Mouse (Mus musculus): ENCODE data around the gene Zfp963.

The Zfp963 gene

GRCm38 (mm10) chr8:69749544-69750454 is at the start of gene Zfp963:
Gene Zfp963, minus strand, starts transcription at chr8:69749970.
- peak; percentile 97 for DNase-seq (ENCODE audit: low read depth, low spot score)

GRCm38 (mm10) chr8:69799261-69799660 is 49.5 kb upstream of the Zfp963 start:
- no peak for DNase-seq (ENCODE audit: low read depth, low spot score)

- DNase-seq (ENCODE audit: low read depth, low spot score), result no peak
Observed at GRCm38 (mm10) chr8:69797661-69798060, 47.9 kb upstream of the Zfp963 start.

- DNase-seq (ENCODE audit: low read depth, low spot score), result no peak
Observed at GRCm38 (mm10) chr8:69796721-69797345, 47.1 kb upstream of the Zfp963 start.

GRCm38 (mm10) chr8:69794901-69795300 is 45.1 kb upstream of the Zfp963 start:
- no peak for DNase-seq (ENCODE audit: low read depth, low spot score)

- no peak for DNase-seq (ENCODE audit: low read depth, low spot score)
Observed at GRCm38 (mm10) chr8:69794096-69794495, 44.3 kb upstream of the Zfp963 start.

- no peak for DNase-seq (ENCODE audit: low read depth, low spot score)
Observed at GRCm38 (mm10) chr8:69793666-69794065, 43.9 kb upstream of the Zfp963 start.

- peak; percentile 39 for DNase-seq (ENCODE audit: low read depth, low spot score)
Observed at GRCm38 (mm10) chr8:69791415-69792068, 41.8 kb upstream of the Zfp963 start.

GRCm38 (mm10) chr8:69790773-69791367 is 41.1 kb upstream of the Zfp963 start, which contains the start of the genes Atp13a1 and Zfp866:
Gene Atp13a1, plus strand, starts transcription at chr8:69791163.
Gene Zfp866, minus strand, starts transcription at chr8:69791178.
- DNase-seq (ENCODE audit: low read depth, low spot score), result peak; percentile 90

GRCm38 (mm10) chr8:69790364-69790763 is 40.6 kb upstream of the Zfp963 start:
- peak; percentile 15 for DNase-seq (ENCODE audit: low read depth, low spot score)

- DNase-seq (ENCODE audit: low read depth, low spot score), result no peak
Observed at GRCm38 (mm10) chr8:69789731-69790130, 40.0 kb upstream of the Zfp963 start.

- no peak for DNase-seq (ENCODE audit: low read depth, low spot score)
Observed at GRCm38 (mm10) chr8:69789105-69789504, 39.3 kb upstream of the Zfp963 start.

- no peak for DNase-seq (ENCODE audit: low read depth, low spot score)
Observed at GRCm38 (mm10) chr8:69777111-69777510, 27.3 kb upstream of the Zfp963 start.

- no peak for DNase-seq (ENCODE audit: low read depth, low spot score)
Observed at GRCm38 (mm10) chr8:69775149-69775534, 25.4 kb upstream of the Zfp963 start.

GRCm38 (mm10) chr8:69774503-69775148 is 24.9 kb upstream of the Zfp963 start, which contains the start of gene Gm20422:
Gene Gm20422, minus strand, starts transcription at chr8:69774886.
- peak; percentile 97 for DNase-seq (ENCODE audit: low read depth, low spot score)

- no peak for DNase-seq (ENCODE audit: low read depth, low spot score)
Observed at GRCm38 (mm10) chr8:69772106-69772505, 22.3 kb upstream of the Zfp963 start.

GRCm38 (mm10) chr8:69771221-69771620 is 21.5 kb upstream of the Zfp963 start:
- DNase-seq (ENCODE audit: low read depth, low spot score), result no peak

- DNase-seq (ENCODE audit: low read depth, low spot score), result no peak
Observed at GRCm38 (mm10) chr8:69761814-69762445, 12.2 kb upstream of the Zfp963 start.

- no peak for DNase-seq (ENCODE audit: low read depth, low spot score)
Observed at GRCm38 (mm10) chr8:69758316-69758715, 8.5 kb upstream of the Zfp963 start.

GRCm38 (mm10) chr8:69752437-69752836 is 2.7 kb upstream of the Zfp963 start:
- DNase-seq (ENCODE audit: low read depth, low spot score), result no peak

- DNase-seq (ENCODE audit: low read depth, low spot score), result peak; percentile 21
Observed at GRCm38 (mm10) chr8:69741231-69741630, 8.5 kb downstream of the Zfp963 start.

All from mesoderm, embryonic 11.5 days (tissue).